Mouse (Mus musculus): ENCODE measurements around the gene March2.

DNA sequence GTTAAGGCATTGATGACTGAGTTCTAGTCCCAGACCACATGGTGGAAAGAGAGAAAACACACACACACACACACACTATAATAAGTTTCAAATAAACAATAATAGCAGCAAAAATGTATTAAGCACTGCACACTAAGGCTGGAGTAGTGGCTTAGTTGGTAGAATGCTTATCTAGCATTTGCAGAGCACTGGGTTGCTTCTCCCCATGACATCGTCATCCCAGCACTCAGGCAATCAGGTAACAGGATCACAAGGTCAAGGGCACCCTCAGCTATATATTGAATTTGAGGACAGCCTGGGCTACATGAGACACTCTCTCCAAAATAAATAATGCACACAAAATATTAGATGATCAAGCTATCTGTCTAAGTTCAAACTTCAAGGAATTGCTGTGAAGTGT, 3.7 kb downstream of the March2 start:
- TF ChIP-seq CTCF (IDR thresholded peaks at IDR 0.05; ENCODE audit: low read depth, low read length): no peak
- TF ChIP-seq POLR2A (IDR thresholded peaks at IDR 0.05; ENCODE audit: insufficient read depth, low read length): no peak
- no peak for TF ChIP-seq EP300 (IDR thresholded peaks at IDR 0.05; ENCODE audit: insufficient read depth, low read depth, low read length)
